Mouse (Mus musculus): ENCODE measurements around the gene Hist1h2bg. TPM values are rescaled to one million over a fixed set of nuclear protein-coding genes. Genes with fewer than 3 reads are reported as not detected.
"Not testable (repeated sequence)": the region's sequence is repeated elsewhere in the genome, so short reads cannot be mapped to it uniquely, and the experiment has no call there.

The Hist1h2bg gene
- polyA plus RNA-seq, 1 experiment from 2014 or later, result 0.36 TPM

DNA sequence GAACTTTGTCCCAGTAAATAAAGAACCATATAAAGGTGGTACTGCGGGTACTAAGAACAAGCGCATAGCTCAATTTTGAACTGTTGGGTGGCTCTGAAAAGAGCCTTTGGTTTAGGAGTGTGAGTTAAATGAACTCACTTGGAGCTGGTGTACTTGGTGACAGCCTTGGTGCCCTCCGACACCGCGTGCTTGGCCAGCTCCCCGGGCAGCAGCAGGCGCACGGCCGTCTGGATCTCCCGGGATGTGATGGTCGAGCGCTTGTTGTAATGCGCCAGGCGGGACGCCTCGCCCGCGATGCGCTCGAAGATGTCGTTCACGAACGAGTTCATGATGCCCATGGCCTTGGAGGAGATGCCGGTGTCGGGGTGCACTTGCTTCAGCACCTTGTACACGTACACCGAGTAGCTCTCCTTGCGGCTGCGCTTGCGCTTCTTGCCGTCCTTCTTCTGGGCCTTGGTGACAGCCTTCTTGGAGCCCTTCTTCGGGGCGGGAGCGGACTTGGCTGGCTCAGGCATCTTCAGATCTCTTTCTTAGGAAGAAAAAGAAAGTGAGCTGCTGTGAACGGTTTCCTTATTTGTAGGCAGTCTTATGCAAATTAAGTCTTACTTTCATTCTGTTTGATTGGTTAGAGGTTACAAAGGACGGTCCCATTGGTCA, 14.4 kb downstream of the Hist1h2bg start:
- Histone ChIP-seq H3K4me1 (ENCODE audit: control insufficient read depth, insufficient read depth, low read length) (peaks cover 26% of the 10 kb centered on the region), H3K4me2 (ENCODE audit: low read length) (peak overlapping the region; percentile 91), H3K27ac (ENCODE audit: low read length) (peak overlapping the region; percentile 94), H3K9ac (ENCODE audit: low read depth, low read length) (peak overlapping the region; percentile 71), H3K4me3 (ENCODE audit: low read depth, low read length) (peak overlapping the region; percentile 54)
- WGBS, result 0% methylated on average over 15 of the region's 36 CpGs
- not testable (repeated sequence) for H3K9me3 ChIP-seq (replicated peaks; ENCODE audit: control insufficient read depth, low read length, poor library complexity, severe bottlenecking); H3K27me3 ChIP-seq (ENCODE audit: control insufficient read depth, insufficient read depth, low read depth, low read length); H3K36me3 ChIP-seq (ENCODE audit: control insufficient read depth, insufficient read depth, low read length)
- ATAC-seq, result peak; percentile 91

DNA sequence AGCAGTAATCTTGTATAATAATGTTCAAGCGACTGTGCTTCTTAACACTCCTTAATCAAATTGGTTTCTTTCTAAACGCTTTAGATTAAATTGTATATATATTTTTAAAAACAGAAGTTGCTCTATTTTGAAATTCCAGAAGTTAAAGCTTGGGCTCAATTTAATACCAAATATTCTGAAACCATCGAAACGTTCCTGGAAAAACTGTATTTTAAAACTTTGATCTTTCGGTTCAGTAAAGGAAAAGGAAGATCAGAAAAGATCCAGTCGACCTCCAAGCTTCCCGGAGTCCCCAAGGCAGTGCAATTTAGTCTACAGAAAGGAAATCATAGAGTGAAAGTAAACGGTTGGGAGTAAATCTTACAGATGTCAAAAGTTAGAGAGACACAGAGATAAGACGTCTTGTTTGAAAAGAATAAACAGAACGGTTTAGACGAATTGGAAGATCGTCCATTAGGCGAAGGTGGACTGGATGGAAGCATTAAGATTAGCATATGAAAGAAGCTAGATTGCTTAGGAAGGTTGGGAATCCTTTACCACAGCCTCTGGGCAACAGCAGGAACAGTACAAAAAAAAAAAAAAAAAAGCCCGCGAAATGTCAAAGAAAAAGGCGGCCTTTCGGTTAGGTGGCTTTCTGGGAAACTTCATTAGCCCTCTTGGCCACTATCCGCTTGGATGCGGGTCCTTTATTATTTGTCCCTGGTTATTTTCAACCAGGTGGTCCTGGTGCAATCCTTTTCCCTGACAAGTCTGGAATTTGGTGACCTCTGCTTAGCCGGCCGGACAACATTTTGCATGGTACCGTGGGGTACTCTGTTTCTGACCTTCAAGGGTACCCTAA, 15.1 kb downstream of the Hist1h2bg start:
- H3K9ac ChIP-seq (ENCODE audit: low read depth, low read length), result peak overlapping the region; percentile 28; the same call in 1 of the 2 replicates
- ATAC-seq, result no peak
- H3K27me3 ChIP-seq (ENCODE audit: control insufficient read depth, insufficient read depth, low read depth, low read length), result no peaks in the 10 kb centered on the region
- H3K36me3 ChIP-seq (ENCODE audit: control insufficient read depth, insufficient read depth, low read length), result no peaks in the 10 kb centered on the region
- H3K4me1 ChIP-seq (ENCODE audit: control insufficient read depth, insufficient read depth, low read length), result peaks cover 24% of the 10 kb centered on the region
- 2% methylated on average over 22 of the region's 22 CpGs for WGBS
- H3K4me3 ChIP-seq (ENCODE audit: low read depth, low read length), result peak overlapping the region; percentile 24
- no peaks in the 10 kb centered on the region for H3K9me3 ChIP-seq (replicated peaks; ENCODE audit: control insufficient read depth, low read length, poor library complexity, severe bottlenecking)
- peak overlapping the region; percentile 60 for H3K27ac ChIP-seq (ENCODE audit: low read length)
- peak overlapping the region; percentile 91 for H3K4me2 ChIP-seq (ENCODE audit: low read length)

DNA sequence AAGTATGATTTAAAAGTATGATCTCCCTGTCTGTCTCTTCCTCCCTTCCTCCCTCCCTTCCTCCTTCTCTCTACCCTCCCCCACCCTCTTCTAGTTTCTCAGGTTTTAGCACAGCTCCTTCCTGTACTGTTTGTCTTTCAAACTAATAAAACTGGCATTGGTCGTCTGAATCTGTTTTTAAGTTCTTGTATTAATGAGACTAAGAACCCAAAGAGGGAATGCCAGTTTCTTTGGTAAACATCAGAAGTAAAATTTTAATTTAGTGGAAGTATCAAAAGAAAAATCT, 15.7 kb downstream of the Hist1h2bg start:
- WGBS, result 3% methylated on average over 1 of the region's 1 CpGs
- H3K27ac ChIP-seq (ENCODE audit: low read length), result no peak overlapping the region; the same call in 1 of the 2 replicates
- H3K36me3 ChIP-seq (ENCODE audit: control insufficient read depth, insufficient read depth, low read length), result no peaks in the 10 kb centered on the region
- peak overlapping the region; percentile 54 for H3K4me2 ChIP-seq (ENCODE audit: low read length)
- no peak for ATAC-seq
- H3K27me3 ChIP-seq (ENCODE audit: control insufficient read depth, insufficient read depth, low read depth, low read length), result no peaks in the 10 kb centered on the region
- H3K4me1 ChIP-seq (ENCODE audit: control insufficient read depth, insufficient read depth, low read length), result peaks cover 22% of the 10 kb centered on the region
- H3K9me3 ChIP-seq (replicated peaks; ENCODE audit: control insufficient read depth, low read length, poor library complexity, severe bottlenecking), result no peaks in the 10 kb centered on the region
- no peak overlapping the region for H3K4me3 ChIP-seq (ENCODE audit: low read depth, low read length)
- H3K9ac ChIP-seq (ENCODE audit: low read depth, low read length), result no peak overlapping the region

DNA sequence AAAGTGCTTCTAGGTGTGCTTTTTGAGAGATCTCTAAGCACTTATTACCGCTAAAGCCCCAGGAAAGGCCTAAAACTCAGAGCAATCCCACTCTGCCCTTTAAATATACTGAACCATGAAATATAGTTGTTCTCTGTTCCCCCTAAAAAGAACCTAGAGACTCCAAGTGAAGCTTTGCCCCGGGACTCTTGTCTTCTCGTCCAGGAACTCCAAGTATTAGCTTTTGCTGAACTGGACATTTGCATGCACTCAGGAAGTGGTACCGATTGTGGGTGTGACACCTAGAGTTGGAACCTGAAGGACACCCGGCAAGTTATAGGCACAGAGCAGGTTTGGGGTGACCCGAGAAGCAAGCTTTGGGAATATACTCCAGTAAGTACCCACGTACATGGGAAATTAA, 20.0 kb downstream of the Hist1h2bg start:
- Histone ChIP-seq H3K4me2 (ENCODE audit: low read length) (no peak overlapping the region), H3K4me3 (ENCODE audit: low read depth, low read length) (no peak overlapping the region), H3K36me3 (ENCODE audit: control insufficient read depth, insufficient read depth, low read length) (no peaks in the 10 kb centered on the region), H3K27ac (ENCODE audit: low read length) (no peak overlapping the region), H3K4me1 (ENCODE audit: control insufficient read depth, insufficient read depth, low read length) (peaks cover 5% of the 10 kb centered on the region), H3K9me3 (replicated peaks; ENCODE audit: control insufficient read depth, low read length, poor library complexity, severe bottlenecking) (no peaks in the 10 kb centered on the region), H3K27me3 (ENCODE audit: control insufficient read depth, insufficient read depth, low read depth, low read length) (no peaks in the 10 kb centered on the region), H3K9ac (ENCODE audit: low read depth, low read length) (no peak overlapping the region)
- 97% methylated on average over 7 of the region's 7 CpGs for WGBS
- ATAC-seq, result no peak

DNA sequence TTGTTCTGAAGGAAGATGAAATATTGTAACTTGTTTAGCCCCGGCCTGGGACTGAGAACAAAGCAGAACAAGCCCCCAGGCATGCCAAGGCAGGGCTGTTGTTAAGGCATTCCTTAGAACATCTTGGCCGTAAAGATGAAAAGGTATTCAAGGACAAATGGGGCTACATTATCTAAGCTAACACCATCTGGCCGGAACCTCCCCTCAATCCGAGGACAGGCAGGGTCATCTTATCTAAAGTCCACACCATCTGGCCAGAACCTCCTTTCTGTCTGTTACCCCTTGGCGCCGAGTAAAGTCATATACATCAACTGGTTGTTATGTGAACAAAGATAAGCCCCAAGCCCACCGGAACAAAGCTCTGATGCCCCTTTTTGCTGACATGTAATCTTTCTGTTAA, 20.7 kb downstream of the Hist1h2bg start:
- ATAC-seq; H3K4me1 ChIP-seq (ENCODE audit: control insufficient read depth, insufficient read depth, low read length); H3K4me2 ChIP-seq (ENCODE audit: low read length); H3K27ac ChIP-seq (ENCODE audit: low read length); H3K4me3 ChIP-seq (ENCODE audit: low read depth, low read length); H3K9ac ChIP-seq (ENCODE audit: low read depth, low read length); H3K9me3 ChIP-seq (replicated peaks; ENCODE audit: control insufficient read depth, low read length, poor library complexity, severe bottlenecking); H3K36me3 ChIP-seq (ENCODE audit: control insufficient read depth, insufficient read depth, low read length); H3K27me3 ChIP-seq (ENCODE audit: control insufficient read depth, insufficient read depth, low read depth, low read length): not testable (repeated sequence)
- 90% methylated on average over 7 of the region's 7 CpGs for WGBS

DNA sequence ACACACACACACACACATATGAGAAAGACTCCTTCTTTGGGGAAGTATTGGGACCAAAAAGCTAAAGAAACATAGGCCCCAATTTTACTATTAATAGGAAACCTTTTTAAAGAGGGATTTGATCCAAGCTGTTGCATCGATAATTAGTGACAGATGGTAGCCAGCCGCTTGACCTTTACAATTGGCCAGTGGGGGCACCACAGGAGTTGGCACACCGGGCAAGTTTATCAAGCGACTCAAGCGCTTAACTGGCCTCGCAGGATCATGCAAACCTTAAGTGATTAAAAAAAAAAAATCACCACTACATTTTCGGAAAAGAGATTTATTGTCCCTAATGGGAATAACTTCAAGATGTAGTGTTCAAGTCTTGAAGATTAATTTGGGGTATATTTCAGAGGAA, 21.4 kb downstream of the Hist1h2bg start:
- ATAC-seq, result no peak
- WGBS, result 85% methylated on average over 7 of the region's 7 CpGs
- Histone ChIP-seq H3K36me3 (ENCODE audit: control insufficient read depth, insufficient read depth, low read length) (no peaks in the 10 kb centered on the region), H3K9ac (ENCODE audit: low read depth, low read length) (no peak overlapping the region), H3K9me3 (replicated peaks; ENCODE audit: control insufficient read depth, low read length, poor library complexity, severe bottlenecking) (no peaks in the 10 kb centered on the region), H3K4me2 (ENCODE audit: low read length) (no peak overlapping the region), H3K4me3 (ENCODE audit: low read depth, low read length) (no peak overlapping the region), H3K27ac (ENCODE audit: low read length) (no peak overlapping the region), H3K4me1 (ENCODE audit: control insufficient read depth, insufficient read depth, low read length) (no peaks in the 10 kb centered on the region), H3K27me3 (ENCODE audit: control insufficient read depth, insufficient read depth, low read depth, low read length) (no peaks in the 10 kb centered on the region)

DNA sequence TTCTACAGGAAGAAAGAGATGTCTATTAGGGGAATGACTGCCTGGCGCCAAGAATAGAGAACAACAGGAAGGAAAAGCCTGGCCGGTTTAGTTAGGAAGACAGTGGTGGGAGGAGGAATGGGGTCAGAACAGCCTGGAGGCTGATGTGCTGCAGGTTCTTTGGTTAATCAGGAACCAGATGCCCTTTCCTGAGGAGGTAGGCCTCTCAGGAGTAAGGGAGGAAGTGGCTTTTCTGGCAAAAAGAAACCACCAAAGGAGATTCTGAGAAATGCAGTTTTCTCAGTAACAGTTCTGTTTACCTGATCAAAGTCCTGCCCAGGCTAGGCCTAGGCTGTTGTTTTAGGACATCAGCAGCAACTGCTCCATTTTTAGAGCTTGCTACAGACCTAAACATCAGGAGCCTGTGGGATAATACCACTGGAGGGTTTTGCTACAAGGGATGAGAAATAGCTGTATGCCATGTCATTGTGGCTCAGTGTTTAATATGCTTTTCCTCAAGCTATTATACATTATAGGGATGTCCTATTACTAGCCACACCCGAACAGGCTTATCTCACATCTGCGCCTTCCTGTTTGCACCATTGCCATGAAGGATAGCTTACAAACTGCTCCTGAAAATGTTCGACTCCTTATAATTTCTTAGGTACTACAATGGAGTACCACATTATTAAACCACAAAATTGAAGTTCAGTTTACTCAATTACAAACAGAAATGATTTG, 22.0 kb downstream of the Hist1h2bg start:
- Histone ChIP-seq H3K36me3 (ENCODE audit: control insufficient read depth, insufficient read depth, low read length) (no peaks in the 10 kb centered on the region), H3K27ac (ENCODE audit: low read length) (no peak overlapping the region), H3K9me3 (replicated peaks; ENCODE audit: control insufficient read depth, low read length, poor library complexity, severe bottlenecking) (no peaks in the 10 kb centered on the region), H3K4me2 (ENCODE audit: low read length) (no peak overlapping the region), H3K9ac (ENCODE audit: low read depth, low read length) (no peak overlapping the region), H3K4me1 (ENCODE audit: control insufficient read depth, insufficient read depth, low read length) (no peaks in the 10 kb centered on the region), H3K27me3 (ENCODE audit: control insufficient read depth, insufficient read depth, low read depth, low read length) (no peaks in the 10 kb centered on the region), H3K4me3 (ENCODE audit: low read depth, low read length) (no peak overlapping the region)
- 91% methylated on average over 5 of the region's 5 CpGs for WGBS
- no peak for ATAC-seq

DNA sequence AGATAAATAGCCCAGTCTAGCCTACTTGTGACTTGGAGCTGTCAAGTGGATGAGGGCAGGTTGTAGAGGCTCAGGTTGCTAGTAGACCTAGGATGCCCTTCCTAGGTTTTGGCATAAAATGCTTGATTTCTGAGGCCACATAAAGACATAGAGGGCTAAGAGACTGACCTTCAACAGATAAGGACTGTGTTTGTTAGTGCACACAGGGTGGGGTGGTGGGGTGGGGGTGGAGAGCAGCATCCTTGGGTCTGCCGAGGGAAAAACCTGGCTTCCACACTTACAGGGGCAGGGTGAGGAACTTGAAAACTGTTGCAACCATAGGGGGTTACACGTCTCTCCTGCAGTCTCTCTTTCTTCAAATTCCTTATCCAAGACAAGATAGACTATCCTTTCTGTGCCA, 24.0 kb downstream of the Hist1h2bg start:
- no peaks in the 10 kb centered on the region for H3K27me3 ChIP-seq (ENCODE audit: control insufficient read depth, insufficient read depth, low read depth, low read length)
- no peak overlapping the region for H3K4me2 ChIP-seq (ENCODE audit: low read length)
- no peak overlapping the region for H3K27ac ChIP-seq (ENCODE audit: low read length)
- 83% methylated on average over 2 of the region's 2 CpGs for WGBS
- H3K9ac ChIP-seq (ENCODE audit: low read depth, low read length), result no peak overlapping the region
- H3K4me3 ChIP-seq (ENCODE audit: low read depth, low read length), result no peak overlapping the region
- ATAC-seq, result no peak
- H3K4me1 ChIP-seq (ENCODE audit: control insufficient read depth, insufficient read depth, low read length), result no peaks in the 10 kb centered on the region
- no peaks in the 10 kb centered on the region for H3K9me3 ChIP-seq (replicated peaks; ENCODE audit: control insufficient read depth, low read length, poor library complexity, severe bottlenecking)
- no peaks in the 10 kb centered on the region for H3K36me3 ChIP-seq (ENCODE audit: control insufficient read depth, insufficient read depth, low read length)
